Mouse (Mus musculus): ENCODE measurements around the gene Cd6. TPM values are rescaled to one million over a fixed set of nuclear protein-coding genes. Genes with fewer than 3 reads are reported as not detected.

Cd6 gene
- polyA plus RNA-seq, 1 experiment from 2014 or later = not detected

- H3K9ac ChIP-seq (replicated peaks; ENCODE audit: low read length) = no peak overlapping the region
- H3K4me3 ChIP-seq (ENCODE audit: low read depth, low read length) = no peak overlapping the region
- H3K27me3 ChIP-seq (ENCODE audit: control insufficient read depth, insufficient read depth, low read length) = no peaks in the 10 kb centered on the region
- WGBS = 87% methylated on average over 5 of the region's 5 CpGs
- ATAC-seq (replicated peaks; ENCODE audit: insufficient number of reproducible peaks, low FRiP score, low TSS enrichment, low read depth) = no peak
- no peak overlapping the region for H3K27ac ChIP-seq (replicated peaks; ENCODE audit: low read depth, low read length)
- DNase-seq (ENCODE audit: low spot score) = no peak
- H3K4me1 ChIP-seq (ENCODE audit: control insufficient read depth, insufficient read depth, low read length) = no peaks in the 10 kb centered on the region
- H3K4me2 ChIP-seq (ENCODE audit: low read depth, low read length) = no peak overlapping the region
- no peaks in the 10 kb centered on the region for H3K9me3 ChIP-seq (replicated peaks; ENCODE audit: control insufficient read depth, low read length)
- H3K36me3 ChIP-seq (replicated peaks; ENCODE audit: control insufficient read depth, insufficient read depth, low read depth, low read length) = no peaks in the 10 kb centered on the region
Measured at GRCm38 (mm10) chr19:10844206-10844605, 14.3 kb upstream of the Cd6 start.

- Histone ChIP-seq H3K4me1 (ENCODE audit: control insufficient read depth, insufficient read depth, low read length) (no peaks in the 10 kb centered on the region), H3K9me3 (replicated peaks; ENCODE audit: control insufficient read depth, low read length) (no peaks in the 10 kb centered on the region), H3K36me3 (replicated peaks; ENCODE audit: control insufficient read depth, insufficient read depth, low read depth, low read length) (no peaks in the 10 kb centered on the region), H3K4me3 (ENCODE audit: low read depth, low read length) (no peak overlapping the region), H3K9ac (replicated peaks; ENCODE audit: low read length) (no peak overlapping the region), H3K27ac (replicated peaks; ENCODE audit: low read depth, low read length) (no peak overlapping the region), H3K4me2 (ENCODE audit: low read depth, low read length) (no peak overlapping the region), H3K27me3 (ENCODE audit: control insufficient read depth, insufficient read depth, low read length) (no peaks in the 10 kb centered on the region)
- ATAC-seq (replicated peaks; ENCODE audit: insufficient number of reproducible peaks, low FRiP score, low TSS enrichment, low read depth) (no peak), DNase-seq (ENCODE audit: low spot score) (no peak)
- 36% methylated on average over 24 of the region's 24 CpGs for WGBS
Measured at GRCm38 (mm10) chr19:10842914-10843313, 13.1 kb upstream of the Cd6 start.

- no peak for DNase-seq (ENCODE audit: low spot score)
- H3K4me3 ChIP-seq (ENCODE audit: low read depth, low read length) = no peak overlapping the region
- no peaks in the 10 kb centered on the region for H3K27me3 ChIP-seq (ENCODE audit: control insufficient read depth, insufficient read depth, low read length)
Measured at GRCm38 (mm10) chr19:10841721-10842626, 12.1 kb upstream of the Cd6 start.

GRCm38 (mm10) chr19:10839010-10839892 lies 9.4 kb upstream of the Cd6 start, which contains the start of gene Slc15a3:
Gene Slc15a3 (plus strand): TSS chr19:10839727.
- Histone ChIP-seq H3K9ac (replicated peaks; ENCODE audit: low read length) (no peak within 1 kb of the TSS), H3K27ac (replicated peaks; ENCODE audit: low read depth, low read length) (no peak within 1 kb of the TSS), H3K9me3 (replicated peaks; ENCODE audit: control insufficient read depth, low read length) (no peaks in the 10 kb centered on the region), H3K36me3 (replicated peaks; ENCODE audit: control insufficient read depth, insufficient read depth, low read depth, low read length) (no peaks in the 10 kb centered on the region), H3K4me1 (ENCODE audit: control insufficient read depth, insufficient read depth, low read length) (no peaks in the 10 kb centered on the region), H3K4me3 (ENCODE audit: low read depth, low read length) (no peak within 1 kb of the TSS), H3K27me3 (ENCODE audit: control insufficient read depth, insufficient read depth, low read length) (no peaks in the 10 kb centered on the region), H3K4me2 (ENCODE audit: low read depth, low read length) (no peak within 1 kb of the TSS)
- DNase-seq (ENCODE audit: low spot score) (no peak), ATAC-seq (replicated peaks; ENCODE audit: insufficient number of reproducible peaks, low FRiP score, low TSS enrichment, low read depth) (no peak)
- 74% methylated on average over 15 of the region's 15 CpGs for WGBS

More at GRCm38 (mm10) chr19:10841721-10842626, 12.1 kb upstream of the Cd6 start:
- Histone ChIP-seq H3K27ac (replicated peaks; ENCODE audit: low read depth, low read length) (no peak overlapping the region), H3K4me1 (ENCODE audit: control insufficient read depth, insufficient read depth, low read length) (no peaks in the 10 kb centered on the region), H3K36me3 (replicated peaks; ENCODE audit: control insufficient read depth, insufficient read depth, low read depth, low read length) (no peaks in the 10 kb centered on the region), H3K9me3 (replicated peaks; ENCODE audit: control insufficient read depth, low read length) (no peaks in the 10 kb centered on the region), H3K4me2 (ENCODE audit: low read depth, low read length) (no peak overlapping the region), H3K9ac (replicated peaks; ENCODE audit: low read length) (no peak overlapping the region)
- no peak for ATAC-seq (replicated peaks; ENCODE audit: insufficient number of reproducible peaks, low FRiP score, low TSS enrichment, low read depth)
- 25% methylated on average over 16 of the region's 16 CpGs for WGBS

- H3K27me3 ChIP-seq (ENCODE audit: control insufficient read depth, insufficient read depth, low read length) = no peaks in the 10 kb centered on the region
- H3K4me2 ChIP-seq (ENCODE audit: low read depth, low read length) = no peak overlapping the region
- WGBS = 52% methylated on average over 3 of the region's 3 CpGs
- H3K9me3 ChIP-seq (replicated peaks; ENCODE audit: control insufficient read depth, low read length) = no peaks in the 10 kb centered on the region
- ATAC-seq (replicated peaks; ENCODE audit: insufficient number of reproducible peaks, low FRiP score, low TSS enrichment, low read depth) (no peak), DNase-seq (ENCODE audit: low spot score) (no peak)
- H3K4me1 ChIP-seq (ENCODE audit: control insufficient read depth, insufficient read depth, low read length) = no peaks in the 10 kb centered on the region
- H3K9ac ChIP-seq (replicated peaks; ENCODE audit: low read length) = no peak overlapping the region
- H3K36me3 ChIP-seq (replicated peaks; ENCODE audit: control insufficient read depth, insufficient read depth, low read depth, low read length) = no peaks in the 10 kb centered on the region
- H3K4me3 ChIP-seq (ENCODE audit: low read depth, low read length) = no peak overlapping the region
- H3K27ac ChIP-seq (replicated peaks; ENCODE audit: low read depth, low read length) = no peak overlapping the region
Measured at GRCm38 (mm10) chr19:10835671-10836070, 5.8 kb upstream of the Cd6 start.

- H3K4me2 ChIP-seq (ENCODE audit: low read depth, low read length) = no peak overlapping the region
- 69% methylated on average over 3 of the region's 3 CpGs for WGBS
- no peak overlapping the region for H3K4me3 ChIP-seq (ENCODE audit: low read depth, low read length)
Measured at GRCm38 (mm10) chr19:10833611-10834010, 3.8 kb upstream of the Cd6 start.

GRCm38 (mm10) chr19:10832030-10832429 lies 2.2 kb upstream of the Cd6 start:
- no peaks in the 10 kb centered on the region for H3K27me3 ChIP-seq (ENCODE audit: control insufficient read depth, insufficient read depth, low read length)
- no peak overlapping the region for H3K27ac ChIP-seq (replicated peaks; ENCODE audit: low read depth, low read length)
- H3K4me1 ChIP-seq (ENCODE audit: control insufficient read depth, insufficient read depth, low read length) = no peaks in the 10 kb centered on the region
- DNase-seq (ENCODE audit: low spot score) (no peak), ATAC-seq (replicated peaks; ENCODE audit: insufficient number of reproducible peaks, low FRiP score, low TSS enrichment, low read depth) (no peak)
- H3K9ac ChIP-seq (replicated peaks; ENCODE audit: low read length) = no peak overlapping the region
- WGBS = 85% methylated on average over 3 of the region's 3 CpGs
- H3K36me3 ChIP-seq (replicated peaks; ENCODE audit: control insufficient read depth, insufficient read depth, low read depth, low read length) = no peaks in the 10 kb centered on the region
- H3K4me3 ChIP-seq (ENCODE audit: low read depth, low read length) = no peak overlapping the region
- H3K9me3 ChIP-seq (replicated peaks; ENCODE audit: control insufficient read depth, low read length) = no peaks in the 10 kb centered on the region
- H3K4me2 ChIP-seq (ENCODE audit: low read depth, low read length) = no peak overlapping the region

More at GRCm38 (mm10) chr19:10833611-10834010, 3.8 kb upstream of the Cd6 start:
- Histone ChIP-seq H3K27ac (replicated peaks; ENCODE audit: low read depth, low read length) (no peak overlapping the region), H3K9ac (replicated peaks; ENCODE audit: low read length) (no peak overlapping the region), H3K9me3 (replicated peaks; ENCODE audit: control insufficient read depth, low read length) (no peaks in the 10 kb centered on the region), H3K27me3 (ENCODE audit: control insufficient read depth, insufficient read depth, low read length) (no peaks in the 10 kb centered on the region), H3K4me1 (ENCODE audit: control insufficient read depth, insufficient read depth, low read length) (no peaks in the 10 kb centered on the region), H3K36me3 (replicated peaks; ENCODE audit: control insufficient read depth, insufficient read depth, low read depth, low read length) (no peaks in the 10 kb centered on the region)
- ATAC-seq (replicated peaks; ENCODE audit: insufficient number of reproducible peaks, low FRiP score, low TSS enrichment, low read depth) (no peak), DNase-seq (ENCODE audit: low spot score) (no peak)

All from embryonic facial prominence, embryonic 11.5 days (tissue).